Mouse (Mus musculus) right cerebral cortex, adult 18-20 months (tissue): ENCODE measurements around the gene Nhlrc1.

Experiments used
- DNase-seq: peaks from one replicate; pipeline ENCODE4 v3.0.0; 2022; ENCODE audit warnings: mixed read lengths

Nhlrc1 gene

GRCm38 (mm10) chr13:47014334-47015194 lies at the start of gene Nhlrc1:
Nhlrc1 (minus strand) TSS chr13:47014850.
- peak; percentile 76 for DNase-seq

GRCm38 (mm10) chr13:47063985-47064760 lies 49.5 kb upstream of the Nhlrc1 start:
- no peak for DNase-seq

- no peak for DNase-seq
These were observed 48.1 kb upstream of the Nhlrc1 start for GRCm38 (mm10) chr13:47062756-47063155.

GRCm38 (mm10) chr13:47056781-47057180 lies 42.1 kb upstream of the Nhlrc1 start:
- DNase-seq = no peak

GRCm38 (mm10) chr13:47056126-47056525 lies 41.5 kb upstream of the Nhlrc1 start:
- DNase-seq = peak; percentile 72

- DNase-seq = no peak
These were observed 39.3 kb upstream of the Nhlrc1 start for GRCm38 (mm10) chr13:47053971-47054370.

GRCm38 (mm10) chr13:47050009-47050408 lies 35.4 kb upstream of the Nhlrc1 start:
- DNase-seq = no peak

GRCm38 (mm10) chr13:47047996-47048395 lies 33.3 kb upstream of the Nhlrc1 start:
- DNase-seq = no peak

GRCm38 (mm10) chr13:47044617-47044947 lies 29.9 kb upstream of the Nhlrc1 start, which contains the start of gene Tpmt:
Tpmt (minus strand) TSS chr13:47044737.
- DNase-seq = no peak

- DNase-seq = no peak
These were observed 29.4 kb upstream of the Nhlrc1 start for GRCm38 (mm10) chr13:47043833-47044616.

- DNase-seq = peak; percentile 99
These were observed 28.5 kb upstream of the Nhlrc1 start, which contains the start of gene Kdm1b for GRCm38 (mm10) chr13:47043030-47043680. Kdm1b (plus strand) TSS chr13:47043499.

GRCm38 (mm10) chr13:47042024-47042633 lies 27.5 kb upstream of the Nhlrc1 start:
- no peak for DNase-seq

- DNase-seq = no peak
These were observed 25.4 kb upstream of the Nhlrc1 start for GRCm38 (mm10) chr13:47040061-47040460.

- no peak for DNase-seq
These were observed 23.3 kb upstream of the Nhlrc1 start for GRCm38 (mm10) chr13:47037946-47038345.

- no peak for DNase-seq
These were observed 19.0 kb upstream of the Nhlrc1 start for GRCm38 (mm10) chr13:47033602-47034001.

- DNase-seq = no peak
These were observed 15.9 kb upstream of the Nhlrc1 start for GRCm38 (mm10) chr13:47030376-47031107.

- DNase-seq = no peak
These were observed 6.1 kb upstream of the Nhlrc1 start for GRCm38 (mm10) chr13:47020798-47021197.

- DNase-seq = no peak
These were observed 5.1 kb upstream of the Nhlrc1 start for GRCm38 (mm10) chr13:47019774-47020173.

- peak; percentile 49 for DNase-seq
These were observed 2.6 kb upstream of the Nhlrc1 start for GRCm38 (mm10) chr13:47017259-47017658.

GRCm38 (mm10) chr13:47015195-47015501 lies 498 bp upstream of the Nhlrc1 start:
- no peak for DNase-seq

- DNase-seq = no peak
These were observed 910 bp downstream of the Nhlrc1 start for GRCm38 (mm10) chr13:47013740-47014139.
